Mouse (Mus musculus): ENCODE results near the gene Mt2. TPM values are rescaled to one million over a fixed set of nuclear protein-coding genes. Genes with fewer than 3 reads are reported as not detected.

The Mt2 gene
- polyA plus RNA-seq, 1 experiment from 2014 or later: 40.6 TPM

GRCm38 (mm10) chr8:94179713-94180560 lies 7.5 kb downstream of the Mt2 start:
- 6% methylated on average over 25 of the region's 25 CpGs for WGBS
- peak overlapping the region; percentile 72 for H3K4me2 ChIP-seq (ENCODE audit: low read depth, low read length)
- H3K27me3 ChIP-seq (ENCODE audit: control insufficient read depth, insufficient read depth, low read depth, low read length): peaks cover 59% of the 10 kb centered on the region
- no peaks in the 10 kb centered on the region for H3K36me3 ChIP-seq (ENCODE audit: control insufficient read depth, insufficient read depth, low read length)
- H3K4me1 ChIP-seq (replicated peaks; ENCODE audit: control insufficient read depth, insufficient read depth, low read length): peaks cover 25% of the 10 kb centered on the region
- no peak for ATAC-seq (ENCODE audit: low read depth)
- H3K9me3 ChIP-seq (ENCODE audit: control insufficient read depth, low read length): no peaks in the 10 kb centered on the region
- no peak overlapping the region; the same call in 1 of the 2 replicates for H3K27ac ChIP-seq (ENCODE audit: low read length)
- H3K9ac ChIP-seq (ENCODE audit: low read length): peak overlapping the region; percentile 73
- H3K4me3 ChIP-seq (ENCODE audit: low read length): peak overlapping the region; percentile 61

GRCm38 (mm10) chr8:94180561-94180908 lies 8.1 kb downstream of the Mt2 start:
- H3K4me2 ChIP-seq (ENCODE audit: low read depth, low read length): peak overlapping the region; percentile 72
- no peak overlapping the region for H3K9ac ChIP-seq (ENCODE audit: low read length)
- H3K9me3 ChIP-seq (ENCODE audit: control insufficient read depth, low read length): no peaks in the 10 kb centered on the region
- peak overlapping the region; percentile 61; the same call in 1 of the 2 replicates for H3K4me3 ChIP-seq (ENCODE audit: low read length)
- H3K4me1 ChIP-seq (replicated peaks; ENCODE audit: control insufficient read depth, insufficient read depth, low read length): peaks cover 25% of the 10 kb centered on the region
- H3K27ac ChIP-seq (ENCODE audit: low read length): no peak overlapping the region
- H3K36me3 ChIP-seq (ENCODE audit: control insufficient read depth, insufficient read depth, low read length): no peaks in the 10 kb centered on the region
- ATAC-seq (ENCODE audit: low read depth): no peak
- WGBS: 72% methylated on average over 1 of the region's 1 CpGs
- H3K27me3 ChIP-seq (ENCODE audit: control insufficient read depth, insufficient read depth, low read depth, low read length): peaks cover 57% of the 10 kb centered on the region

- Histone ChIP-seq H3K27ac (ENCODE audit: low read length) (peak overlapping the region; percentile 55), H3K36me3 (ENCODE audit: control insufficient read depth, insufficient read depth, low read length) (no peaks in the 10 kb centered on the region), H3K27me3 (ENCODE audit: control insufficient read depth, insufficient read depth, low read depth, low read length) (peaks cover 66% of the 10 kb centered on the region), H3K9me3 (ENCODE audit: control insufficient read depth, low read length) (no peaks in the 10 kb centered on the region), H3K9ac (ENCODE audit: low read length) (peak overlapping the region; percentile 54), H3K4me3 (ENCODE audit: low read length) (peak overlapping the region; percentile 40), H3K4me1 (replicated peaks; ENCODE audit: control insufficient read depth, insufficient read depth, low read length) (peaks cover 31% of the 10 kb centered on the region), H3K4me2 (ENCODE audit: low read depth, low read length) (peak overlapping the region; percentile 62)
- WGBS: 61% methylated on average over 13 of the region's 13 CpGs
- ATAC-seq (ENCODE audit: low read depth): no peak
Measured at GRCm38 (mm10) chr8:94182055-94182929, 9.8 kb downstream of the Mt2 start.

GRCm38 (mm10) chr8:94183117-94183516 lies 10.7 kb downstream of the Mt2 start:
- Histone ChIP-seq H3K9ac (ENCODE audit: low read length) (peak overlapping the region; percentile 54), H3K4me1 (replicated peaks; ENCODE audit: control insufficient read depth, insufficient read depth, low read length) (peaks cover 31% of the 10 kb centered on the region), H3K4me3 (ENCODE audit: low read length) (peak overlapping the region; percentile 40), H3K27ac (ENCODE audit: low read length) (peak overlapping the region; percentile 69), H3K4me2 (ENCODE audit: low read depth, low read length) (peak overlapping the region; percentile 62), H3K36me3 (ENCODE audit: control insufficient read depth, insufficient read depth, low read length) (no peaks in the 10 kb centered on the region), H3K27me3 (ENCODE audit: control insufficient read depth, insufficient read depth, low read depth, low read length) (peaks cover 68% of the 10 kb centered on the region), H3K9me3 (ENCODE audit: control insufficient read depth, low read length) (no peaks in the 10 kb centered on the region)
- WGBS: under 1% methylated on average over 16 of the region's 16 CpGs
- ATAC-seq (ENCODE audit: low read depth): peak; percentile 81

GRCm38 (mm10) chr8:94184357-94184843 lies 11.9 kb downstream of the Mt2 start:
- no peak overlapping the region for H3K4me2 ChIP-seq (ENCODE audit: low read depth, low read length)
- peaks cover 27% of the 10 kb centered on the region for H3K4me1 ChIP-seq (replicated peaks; ENCODE audit: control insufficient read depth, insufficient read depth, low read length)
- 20% methylated on average over 12 of the region's 12 CpGs for WGBS
- H3K9ac ChIP-seq (ENCODE audit: low read length): 0 out of 2 replicates have a peak overlapping the region, but pooled peaks have one; percentile 17
- H3K27me3 ChIP-seq (ENCODE audit: control insufficient read depth, insufficient read depth, low read depth, low read length): peaks cover 58% of the 10 kb centered on the region
- ATAC-seq (ENCODE audit: low read depth): peak; percentile 21
- no peaks in the 10 kb centered on the region for H3K36me3 ChIP-seq (ENCODE audit: control insufficient read depth, insufficient read depth, low read length)
- no peaks in the 10 kb centered on the region for H3K9me3 ChIP-seq (ENCODE audit: control insufficient read depth, low read length)
- peak overlapping the region; percentile 69 for H3K27ac ChIP-seq (ENCODE audit: low read length)
- no peak overlapping the region for H3K4me3 ChIP-seq (ENCODE audit: low read length)

- no peak for ATAC-seq (ENCODE audit: low read depth)
- H3K9me3 ChIP-seq (ENCODE audit: control insufficient read depth, low read length): no peaks in the 10 kb centered on the region
- H3K4me2 ChIP-seq (ENCODE audit: low read depth, low read length): no peak overlapping the region
- no peak overlapping the region for H3K4me3 ChIP-seq (ENCODE audit: low read length)
- H3K9ac ChIP-seq (ENCODE audit: low read length): no peak overlapping the region
- 65% methylated on average over 6 of the region's 6 CpGs for WGBS
- peaks cover 20% of the 10 kb centered on the region for H3K4me1 ChIP-seq (replicated peaks; ENCODE audit: control insufficient read depth, insufficient read depth, low read length)
- no peak overlapping the region for H3K27ac ChIP-seq (ENCODE audit: low read length)
- H3K36me3 ChIP-seq (ENCODE audit: control insufficient read depth, insufficient read depth, low read length): no peaks in the 10 kb centered on the region
- H3K27me3 ChIP-seq (ENCODE audit: control insufficient read depth, insufficient read depth, low read depth, low read length): peaks cover 46% of the 10 kb centered on the region
Measured at GRCm38 (mm10) chr8:94185791-94186190, 13.3 kb downstream of the Mt2 start.

- Histone ChIP-seq H3K4me1 (replicated peaks; ENCODE audit: control insufficient read depth, insufficient read depth, low read length) (peaks cover 20% of the 10 kb centered on the region), H3K27me3 (ENCODE audit: control insufficient read depth, insufficient read depth, low read depth, low read length) (peaks cover 46% of the 10 kb centered on the region), H3K4me2 (ENCODE audit: low read depth, low read length) (peak overlapping the region; percentile 40), H3K36me3 (ENCODE audit: control insufficient read depth, insufficient read depth, low read length) (no peaks in the 10 kb centered on the region), H3K9ac (ENCODE audit: low read length) (0 out of 2 replicates have a peak overlapping the region, but pooled peaks have one; percentile 17), H3K9me3 (ENCODE audit: control insufficient read depth, low read length) (no peaks in the 10 kb centered on the region), H3K27ac (ENCODE audit: low read length) (no peak overlapping the region), H3K4me3 (ENCODE audit: low read length) (peak overlapping the region; percentile 6; the same call in 1 of the 2 replicates)
- 2% methylated on average over 17 of the region's 17 CpGs for WGBS
- ATAC-seq (ENCODE audit: low read depth): peak; percentile 48
Measured at GRCm38 (mm10) chr8:94186542-94186941, 14.1 kb downstream of the Mt2 start.

GRCm38 (mm10) chr8:94187290-94188002 lies 15.0 kb downstream of the Mt2 start:
- Histone ChIP-seq H3K27me3 (ENCODE audit: control insufficient read depth, insufficient read depth, low read depth, low read length) (peaks cover 42% of the 10 kb centered on the region), H3K4me1 (replicated peaks; ENCODE audit: control insufficient read depth, insufficient read depth, low read length) (peaks cover 20% of the 10 kb centered on the region), H3K27ac (ENCODE audit: low read length) (no peak overlapping the region), H3K36me3 (ENCODE audit: control insufficient read depth, insufficient read depth, low read length) (no peaks in the 10 kb centered on the region), H3K9ac (ENCODE audit: low read length) (no peak overlapping the region), H3K4me2 (ENCODE audit: low read depth, low read length) (no peak overlapping the region), H3K9me3 (ENCODE audit: control insufficient read depth, low read length) (no peaks in the 10 kb centered on the region), H3K4me3 (ENCODE audit: low read length) (no peak overlapping the region)
- no peak for ATAC-seq (ENCODE audit: low read depth)
- WGBS: 38% methylated on average over 21 of the region's 21 CpGs
